Mouse (Mus musculus): Measurements from ENCODE around the gene Prkce.

Gene Prkce

GRCm38 (mm10) chr17:86170164-86170958 lies 2.8 kb downstream of the Prkce start:
- in situ Hi-C loops (cut with MboI; ENCODE audit: unreplicated experiment in 2 of 2) = no loop called here

- in situ Hi-C loops (cut with MboI; ENCODE audit: unreplicated experiment in 2 of 2) = no loop called here
These were observed 7.9 kb downstream of the Prkce start for GRCm38 (mm10) chr17:86175516-86175915.

GRCm38 (mm10) chr17:86176722-86177121 lies 9.1 kb downstream of the Prkce start:
- in situ Hi-C loops (cut with MboI; ENCODE audit: unreplicated experiment in 2 of 2) = no loop called here

- in situ Hi-C loops (cut with MboI; ENCODE audit: unreplicated experiment in 2 of 2) = no loop called here
These were observed 16.2 kb downstream of the Prkce start for GRCm38 (mm10) chr17:86183788-86184187.

GRCm38 (mm10) chr17:86184552-86185209 lies 17.1 kb downstream of the Prkce start:
- in situ Hi-C loops (cut with MboI; ENCODE audit: unreplicated experiment in 2 of 2) = no loop called here

GRCm38 (mm10) chr17:86185584-86185983 lies 18.0 kb downstream of the Prkce start:
- in situ Hi-C loops (cut with MboI; ENCODE audit: unreplicated experiment in 2 of 2) = no loop called here

- in situ Hi-C loops (cut with MboI; ENCODE audit: unreplicated experiment in 2 of 2) = no loop called here
These were observed 20.2 kb downstream of the Prkce start for GRCm38 (mm10) chr17:86187777-86188176.

GRCm38 (mm10) chr17:86193979-86194378 lies 26.4 kb downstream of the Prkce start:
- in situ Hi-C loops (cut with MboI; ENCODE audit: unreplicated experiment in 2 of 2) = no loop called here

- in situ Hi-C loops (cut with MboI; ENCODE audit: unreplicated experiment in 2 of 2) = no loop called here
These were observed 27.3 kb downstream of the Prkce start for GRCm38 (mm10) chr17:86194921-86195320.

- in situ Hi-C loops (cut with MboI; ENCODE audit: unreplicated experiment in 2 of 2) = no loop called here
These were observed 31.2 kb downstream of the Prkce start for GRCm38 (mm10) chr17:86198496-86199465.

GRCm38 (mm10) chr17:86201981-86202380 lies 34.4 kb downstream of the Prkce start:
- in situ Hi-C loops (cut with MboI; ENCODE audit: unreplicated experiment in 2 of 2) = no loop called here

GRCm38 (mm10) chr17:86202972-86203371 lies 35.4 kb downstream of the Prkce start:
- in situ Hi-C loops (cut with MboI; ENCODE audit: unreplicated experiment in 2 of 2) = no loop called here

GRCm38 (mm10) chr17:86203531-86204450 lies 36.2 kb downstream of the Prkce start:
- in situ Hi-C loops (cut with MboI; ENCODE audit: unreplicated experiment in 2 of 2) = no loop called here

- in situ Hi-C loops (cut with MboI; ENCODE audit: unreplicated experiment in 2 of 2) = loop anchor here (5.0 kb wide), 1 partner anchor 39 kb away; the partner anchor contains the start of gene Prkce (in 2 of the 2)
These were observed 38.7 kb downstream of the Prkce start for GRCm38 (mm10) chr17:86206289-86206688.

GRCm38 (mm10) chr17:86208057-86208820 lies 40.7 kb downstream of the Prkce start:
- in situ Hi-C loops (cut with MboI; ENCODE audit: unreplicated experiment in 2 of 2) = loop anchor here (5.0 kb wide), 1 partner anchor 41 kb away; the partner anchor contains the start of gene Prkce (in 2 of the 2)

- in situ Hi-C loops (cut with MboI; ENCODE audit: unreplicated experiment in 2 of 2) = loop anchor here (5.0 kb wide), 1 partner anchor 42 kb away; the partner anchor contains the start of gene Prkce (in 2 of the 2)
These were observed 41.2 kb downstream of the Prkce start for GRCm38 (mm10) chr17:86208821-86209186.

- in situ Hi-C loops (cut with MboI; ENCODE audit: unreplicated experiment in 2 of 2) = loop anchor here (5.0 kb wide), 1 partner anchor 42 kb away; the partner anchor contains the start of gene Prkce (in 2 of the 2)
These were observed 42.2 kb downstream of the Prkce start for GRCm38 (mm10) chr17:86209680-86210251.

GRCm38 (mm10) chr17:86212204-86212603 lies 44.6 kb downstream of the Prkce start:
- in situ Hi-C loops (cut with MboI; ENCODE audit: unreplicated experiment in 2 of 2) = no loop called here
